Mouse (Mus musculus) forebrain, embryonic 11.5 days (tissue): ENCODE data around the gene Paics. TPM values are rescaled to one million over a fixed set of nuclear protein-coding genes. Genes with fewer than 3 reads are reported as not detected.
A peak's percentile ranks its signal among the peaks of the same experiment; 100 is the strongest.

Experiments used
- ATAC-seq: fragments of 200-750 bp; cut with Nextera tagmentation; replicated peaks from 2 replicates; pipeline ENCODE4 v1.8.0; 2017; ENCODE audit warnings: moderate TSS enrichment; ENCODE audit not compliant: low FRiP score
- DNase-seq: peaks from one replicate; pipeline ENCODE4 v3.0.0-alpha.2; 2017; ENCODE audit warnings: low spot score
- H3K27ac ChIP-seq: fragments of 300-500 bp; sonication (generic); 2 replicates; pipeline ENCODE4 v1.5.1; 2014; ENCODE audit warnings: low read depth, low read length
- H3K27me3 ChIP-seq: fragments of 300-500 bp; sonication (generic); 2 replicates; pipeline ENCODE4 v1.6.1; 2014; ENCODE audit warnings: mild to moderate bottlenecking, low read length, mixed read lengths; ENCODE audit not compliant: control insufficient read depth, insufficient read depth
- H3K36me3 ChIP-seq: fragments of 300-500 bp; sonication (generic); 2 replicates; pipeline ENCODE4 v1.6.1; 2014; ENCODE audit warnings: mild to moderate bottlenecking, low read length, moderate library complexity, mixed read lengths; ENCODE audit not compliant: control insufficient read depth, insufficient read depth
- H3K4me1 ChIP-seq: fragments of 300-500 bp; sonication (generic); replicated peaks from 2 replicates; pipeline ENCODE4 v1.6.1; 2014; ENCODE audit warnings: low read length, mixed read lengths; ENCODE audit not compliant: control insufficient read depth, insufficient read depth
- H3K4me2 ChIP-seq: fragments of 300-500 bp; sonication (generic); 2 replicates; pipeline ENCODE4 v1.6.1; 2014; ENCODE audit warnings: low read depth, mild to moderate bottlenecking, low read length, moderate library complexity, mixed read lengths; ENCODE audit not compliant: severe bottlenecking
- H3K4me3 ChIP-seq: fragments of 300-500 bp; sonication (generic); 2 replicates; pipeline ENCODE4 v1.5.1; 2014; ENCODE audit warnings: low read depth, low read length
- H3K9ac ChIP-seq: fragments of 300-500 bp; sonication (generic); 2 replicates; pipeline ENCODE4 v1.6.1; 2014; ENCODE audit warnings: low read length
- H3K9me3 ChIP-seq: fragments of 300-500 bp; sonication (generic); 2 replicates; pipeline ENCODE4 v1.6.1; 2016; ENCODE audit warnings: low read length, mixed read lengths; ENCODE audit not compliant: control insufficient read depth
- WGBS: fragments of 180-500 bp; shearing (Covaris S2); extraction: QIAGEN DNeasy Blood & Tissue Kit; methylation state at CpG from one replicate; pipeline ENCODE4 v1.1.7; 2014; 5-methylcytosine and 5-hydroxymethylcytosine counted together
- polyA plus RNA-seq: library from polyadenylated mRNA; unstranded; fragments of >200 nt; fragmentation: Nextera tagmentation; extraction: Ambion mirVana; gene quantifications from 2 replicates; pipeline ENCODE4 v1.2.1, GENCODE M21; 2014

The Paics gene
- polyA plus RNA-seq, 1 experiment from 2014 or later, result 462 TPM

DNA sequence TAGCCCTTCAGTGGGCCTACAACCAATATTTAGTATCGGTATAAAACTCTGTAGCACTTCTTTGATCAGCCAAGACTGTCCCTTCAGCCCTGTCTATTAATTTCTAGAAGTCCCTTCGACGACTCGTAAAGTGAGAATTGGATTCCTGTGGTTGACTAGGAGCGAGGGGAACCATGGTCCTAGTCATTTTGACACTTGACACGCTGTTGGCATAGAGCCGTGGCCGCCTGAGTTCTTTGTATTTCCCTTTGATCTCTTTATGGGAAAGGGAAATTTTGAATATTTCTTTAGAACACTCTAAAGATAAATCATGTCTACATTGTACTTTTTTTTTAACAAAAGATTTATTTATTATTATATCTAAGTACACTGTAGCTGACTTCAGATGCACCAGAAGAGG lies 24.6 kb downstream of the Paics start:
- no peaks in the 10 kb centered on the region for H3K27me3 ChIP-seq
- H3K4me1 ChIP-seq, result peaks cover 8% of the 10 kb centered on the region; the same call in 1 of the 2 replicates
- H3K4me3 ChIP-seq, result peak overlapping the region; percentile 94
- DNase-seq (no peak), ATAC-seq (no peak)
- 90% methylated on average over 8 of the region's 8 CpGs for WGBS
- peaks cover 5% of the 10 kb centered on the region; the same call in 1 of the 2 replicates for H3K36me3 ChIP-seq
- no peak overlapping the region for H3K9ac ChIP-seq
- no peak overlapping the region for H3K27ac ChIP-seq
- no peaks in the 10 kb centered on the region for H3K9me3 ChIP-seq
- H3K4me2 ChIP-seq, result peak overlapping the region; percentile 78

DNA sequence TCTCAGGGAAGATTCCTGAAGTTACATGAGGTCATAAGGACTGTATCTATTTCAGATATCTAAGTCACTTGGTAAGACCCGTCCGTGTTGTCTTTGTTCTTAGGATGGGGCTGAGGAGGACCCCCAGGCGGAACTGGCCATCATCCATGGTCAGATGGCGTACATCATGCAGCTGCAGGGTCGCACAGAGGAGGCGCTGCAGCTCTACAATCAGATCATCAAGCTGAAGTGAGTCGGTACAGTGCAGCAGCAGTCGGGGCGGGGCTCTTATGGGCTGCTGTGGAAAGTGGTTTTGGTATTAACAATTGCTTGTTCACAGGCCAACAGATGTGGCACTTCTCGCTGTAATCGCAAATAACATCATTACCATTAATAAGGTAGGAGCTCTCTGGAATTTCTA lies 32.9 kb downstream of the Paics start:
- DNase-seq (no peak), ATAC-seq (no peak)
- Histone ChIP-seq H3K36me3 (peaks cover 21% of the 10 kb centered on the region), H3K4me1 (no peaks in the 10 kb centered on the region; the same call in 1 of the 2 replicates), H3K9ac (no peak overlapping the region), H3K4me2 (no peak overlapping the region), H3K27ac (no peak overlapping the region), H3K9me3 (no peaks in the 10 kb centered on the region), H3K27me3 (no peaks in the 10 kb centered on the region), H3K4me3 (no peak overlapping the region)
- 96% methylated on average over 11 of the region's 11 CpGs for WGBS

DNA sequence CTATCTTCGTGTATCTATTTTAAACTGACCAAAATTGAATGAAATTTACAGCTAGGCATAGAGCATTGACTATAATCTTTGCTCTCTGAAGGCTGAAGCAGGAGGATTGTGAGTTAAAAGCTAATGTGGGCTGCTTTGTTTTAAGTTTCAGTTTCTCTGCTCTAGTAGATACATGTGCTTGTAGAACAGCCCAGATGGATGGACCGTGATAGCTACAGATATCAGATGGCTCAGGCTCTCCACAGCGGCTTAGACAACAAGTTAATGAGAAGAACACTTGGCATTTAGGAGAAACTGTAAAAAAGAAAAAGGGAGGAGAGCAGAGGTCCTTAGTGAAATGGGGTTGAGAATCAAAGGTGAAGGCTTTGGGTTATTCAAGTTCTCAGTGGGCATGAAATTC lies 39.7 kb downstream of the Paics start:
- DNase-seq (no peak), ATAC-seq (no peak)
- no peak overlapping the region for H3K27ac ChIP-seq
- no peaks in the 10 kb centered on the region for H3K27me3 ChIP-seq
- no peaks in the 10 kb centered on the region; the same call in 1 of the 2 replicates for H3K4me1 ChIP-seq
- H3K9me3 ChIP-seq, result no peaks in the 10 kb centered on the region
- no peak overlapping the region for H3K9ac ChIP-seq
- no peak overlapping the region for H3K4me3 ChIP-seq
- H3K4me2 ChIP-seq, result no peak overlapping the region
- peaks cover 8% of the 10 kb centered on the region; the same call in 1 of the 2 replicates for H3K36me3 ChIP-seq
- WGBS, result 96% methylated on average over 3 of the region's 3 CpGs

- Histone ChIP-seq H3K9me3 (no peaks in the 10 kb centered on the region), H3K9ac (no peak overlapping the region), H3K27me3 (no peaks in the 10 kb centered on the region), H3K4me1 (no peaks in the 10 kb centered on the region), H3K4me2 (no peak overlapping the region), H3K36me3 (peaks cover 7% of the 10 kb centered on the region; the same call in 1 of the 2 replicates), H3K27ac (no peak overlapping the region), H3K4me3 (no peak overlapping the region)
- DNase-seq (no peak), ATAC-seq (no peak)
- 93% methylated on average over 5 of the region's 5 CpGs for WGBS
Observed at GRCm38 (mm10) chr5:76993174-76993814, 42.2 kb downstream of the Paics start.

GRCm38 (mm10) chr5:76998416-76998815 lies 47.3 kb downstream of the Paics start:
- no peaks in the 10 kb centered on the region; the same call in 1 of the 2 replicates for H3K4me1 ChIP-seq
- H3K9ac ChIP-seq, result no peak overlapping the region
- ATAC-seq (no peak), DNase-seq (no peak)
- H3K9me3 ChIP-seq, result no peaks in the 10 kb centered on the region
- H3K4me3 ChIP-seq, result no peak overlapping the region
- no peaks in the 10 kb centered on the region for H3K27me3 ChIP-seq
- H3K36me3 ChIP-seq, result peaks cover 4% of the 10 kb centered on the region
- 55% methylated on average over 5 of the region's 5 CpGs for WGBS
- no peak overlapping the region for H3K27ac ChIP-seq
- H3K4me2 ChIP-seq, result no peak overlapping the region

- no peak overlapping the region for H3K4me2 ChIP-seq
- no peak overlapping the region for H3K4me3 ChIP-seq
- WGBS, result 94% methylated on average over 17 of the region's 17 CpGs
- no peak overlapping the region for H3K9ac ChIP-seq
- no peak for DNase-seq
- no peak overlapping the region for H3K27ac ChIP-seq
- no peaks in the 10 kb centered on the region; the same call in 1 of the 2 replicates for H3K4me1 ChIP-seq
- H3K36me3 ChIP-seq, result peaks cover under 1% of the 10 kb centered on the region
- no peaks in the 10 kb centered on the region for H3K9me3 ChIP-seq
- H3K27me3 ChIP-seq, result no peaks in the 10 kb centered on the region
- ATAC-seq, result no peak
Observed at GRCm38 (mm10) chr5:77001192-77001591, 50.1 kb downstream of the Paics start.

- Histone ChIP-seq H3K27me3 (no peaks in the 10 kb centered on the region), H3K36me3 (no peaks in the 10 kb centered on the region; the same call in none of the 2 replicates), H3K4me2 (no peak within 1 kb of the TSS), H3K9ac (no peak within 1 kb of the TSS), H3K9me3 (no peaks in the 10 kb centered on the region), H3K4me3 (no peak within 1 kb of the TSS), H3K27ac (no peak within 1 kb of the TSS), H3K4me1 (no peaks in the 10 kb centered on the region; the same call in 1 of the 2 replicates)
- ATAC-seq (no peak), DNase-seq (no peak)
- 95% methylated on average over 6 of the region's 6 CpGs for WGBS
Observed at GRCm38 (mm10) chr5:77004051-77004821, 53.1 kb downstream of the Paics start, which contains the start of gene Arl9. Arl9 (plus strand) TSS chr5:77004055.

DNA sequence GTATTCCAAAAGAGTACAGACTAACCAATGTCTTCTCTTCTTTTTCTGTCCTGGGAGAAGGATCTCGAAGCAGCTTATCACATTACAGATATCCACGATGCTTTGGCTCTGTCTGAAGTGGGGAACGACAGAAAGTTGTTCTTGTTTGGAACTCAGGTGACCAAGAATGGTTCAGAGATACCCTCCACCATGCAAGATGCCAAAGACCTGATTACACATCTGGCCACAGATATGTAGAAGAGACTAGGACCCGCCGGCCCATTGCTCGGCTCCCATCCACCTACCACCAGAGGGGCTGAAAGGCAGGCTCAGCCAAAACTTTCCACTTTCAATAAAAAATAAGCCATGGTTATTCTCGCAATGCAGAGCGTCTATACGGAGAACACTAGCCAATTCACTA lies 59.2 kb downstream of the Paics start:
- H3K36me3 ChIP-seq, result no peaks in the 10 kb centered on the region
- no peak overlapping the region for H3K9ac ChIP-seq
- DNase-seq (no peak), ATAC-seq (no peak)
- H3K4me3 ChIP-seq, result no peak overlapping the region
- no peak overlapping the region for H3K4me2 ChIP-seq
- no peak overlapping the region for H3K27ac ChIP-seq
- H3K4me1 ChIP-seq, result no peaks in the 10 kb centered on the region
- H3K27me3 ChIP-seq, result no peaks in the 10 kb centered on the region
- 94% methylated on average over 9 of the region's 9 CpGs for WGBS
- no peaks in the 10 kb centered on the region for H3K9me3 ChIP-seq
